Mouse (Mus musculus): Measurements from ENCODE around the gene Gipc3.
A peak's percentile ranks its signal among the peaks of the same experiment; 100 is the strongest.

The Gipc3 gene

DNA sequence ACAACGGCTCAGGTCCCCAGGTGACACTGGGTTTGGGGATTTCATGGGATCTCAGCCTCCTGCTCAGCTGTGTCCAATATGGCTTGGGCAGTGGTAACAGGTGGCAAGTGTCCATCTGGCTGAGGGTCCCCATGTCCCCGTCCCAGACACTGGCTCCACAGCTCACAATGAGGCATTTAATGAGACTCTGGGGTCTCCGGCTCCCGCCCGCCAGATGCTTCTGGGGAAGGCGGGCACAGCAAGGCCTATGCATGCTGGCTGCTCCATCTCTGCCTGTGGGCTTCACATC lies 24.1 kb upstream of the Gipc3 start:
- DNase-seq (ENCODE audit: low spot score in 2 of 2) = no peak

DNA sequence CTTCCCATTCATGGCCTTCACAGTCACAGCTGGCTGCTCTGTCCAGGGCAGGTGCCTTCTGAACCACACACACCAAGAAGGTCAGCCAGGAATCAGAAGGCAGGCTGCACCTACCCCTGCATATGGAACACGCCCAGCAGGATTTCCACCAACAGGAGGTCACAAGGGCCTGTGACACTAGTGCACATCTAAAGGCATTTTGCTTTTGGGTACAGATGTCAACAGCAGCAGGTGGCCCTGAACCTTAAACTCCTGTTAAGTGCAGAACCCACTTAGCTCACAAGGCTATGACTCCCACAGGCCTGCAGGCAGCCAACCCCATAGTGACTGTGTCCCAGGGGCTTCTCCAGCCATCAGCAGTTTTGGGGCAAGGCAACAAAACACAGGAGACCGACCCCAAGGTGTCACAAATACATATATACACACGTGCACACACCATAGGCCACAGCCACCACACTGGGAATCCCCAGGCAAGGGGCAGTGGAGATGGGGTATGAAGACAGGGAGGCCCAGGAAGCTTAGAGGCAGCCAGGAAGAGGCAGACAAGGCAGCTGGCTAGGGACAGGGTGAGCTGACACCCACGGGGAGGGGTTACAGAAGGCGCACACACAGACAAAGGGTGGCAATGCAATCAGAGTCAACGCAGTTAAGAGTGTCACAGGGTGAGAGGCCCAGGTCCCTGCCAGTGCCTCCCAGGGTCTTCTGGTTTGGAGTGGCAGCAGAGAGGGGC lies 23.6 kb upstream of the Gipc3 start:
- DNase-seq (ENCODE audit: low spot score in 2 of 2) = no peak

DNA sequence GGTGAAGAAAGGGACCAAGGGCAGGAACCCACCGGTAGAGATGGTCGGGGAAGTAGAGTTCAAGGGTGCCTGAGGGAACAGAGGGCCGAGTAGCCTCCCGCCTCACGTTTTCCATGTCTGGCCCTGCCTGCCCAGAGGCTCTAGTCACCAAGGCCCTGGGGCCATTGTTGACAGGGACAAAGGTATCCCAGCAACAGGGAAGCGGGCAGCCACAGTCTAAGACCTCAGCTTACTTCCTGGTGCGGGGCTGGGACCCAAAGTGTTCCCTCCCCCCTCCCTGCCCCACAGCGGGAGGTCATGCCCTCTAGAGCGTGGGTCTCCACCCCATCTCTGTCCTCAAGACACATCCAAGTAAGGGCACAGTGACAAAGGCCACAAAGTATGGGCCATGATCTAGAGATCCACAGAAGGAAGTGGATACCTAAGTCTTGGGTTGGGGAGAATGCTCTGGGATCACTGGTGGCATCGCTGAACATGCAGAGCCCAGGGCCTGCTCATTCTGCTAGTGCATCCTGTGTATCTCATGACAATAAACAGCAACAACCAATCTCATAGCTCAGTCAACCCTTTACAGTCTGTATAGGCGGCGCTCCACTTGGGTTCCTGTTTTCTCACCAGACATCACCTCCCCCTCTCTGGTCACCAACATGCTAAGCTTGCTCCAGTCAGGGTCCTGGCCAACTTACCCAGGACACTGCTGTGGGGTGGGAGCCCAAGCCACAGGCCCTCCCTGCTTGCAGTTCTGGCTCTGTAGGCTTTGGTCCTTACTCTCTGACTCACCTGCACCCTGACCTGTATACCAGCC lies 22.8 kb upstream of the Gipc3 start, which contains the start of gene 4930404N11Rik:
Gene 4930404N11Rik, minus strand, starts transcription at position 145 of the 805 bp plus-strand sequence.
- DNase-seq (ENCODE audit: low spot score in 2 of 2) = no peak

DNA sequence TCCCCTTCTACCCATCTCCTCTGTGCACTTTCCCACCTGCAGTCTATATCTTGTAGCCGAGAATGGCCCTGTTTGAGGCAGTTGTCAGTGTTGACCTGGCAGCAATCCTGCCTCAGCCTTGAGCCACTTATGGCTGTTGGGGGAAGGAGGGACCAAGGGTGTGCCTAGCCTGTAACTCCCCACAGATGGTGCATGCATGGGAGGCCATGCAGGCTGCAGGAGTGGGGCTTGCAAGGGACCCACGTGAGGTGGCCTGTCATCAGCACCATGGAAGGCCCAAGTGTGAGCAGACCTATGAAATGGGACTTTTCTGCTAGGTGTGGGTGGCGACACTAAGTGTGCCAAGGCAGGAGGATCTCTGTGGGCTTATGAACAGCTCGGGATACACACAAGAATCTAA lies 22.0 kb upstream of the Gipc3 start:
- no peak for DNase-seq (ENCODE audit: low spot score in 2 of 2)

DNA sequence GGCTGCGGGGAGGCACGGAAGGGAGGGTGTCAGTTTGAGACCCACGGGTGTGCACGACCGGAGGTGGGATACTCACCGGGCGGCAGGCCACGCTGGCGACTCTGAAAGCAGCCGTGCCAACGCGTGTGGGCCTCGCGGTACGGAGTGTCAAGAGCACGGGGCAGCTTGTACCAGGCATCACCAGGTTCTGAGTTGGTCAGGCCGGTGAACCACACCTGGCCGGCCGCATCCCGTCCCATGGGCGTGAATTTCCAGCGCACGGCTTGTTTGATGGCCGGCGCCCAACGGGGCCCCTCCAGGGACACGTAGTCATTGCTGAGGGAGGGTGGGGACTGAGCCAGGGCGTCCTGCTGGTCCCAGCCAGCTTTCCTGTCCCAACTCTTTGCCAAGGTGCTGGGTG lies 21.6 kb upstream of the Gipc3 start:
- DNase-seq (ENCODE audit: low spot score in 2 of 2) = no peak

DNA sequence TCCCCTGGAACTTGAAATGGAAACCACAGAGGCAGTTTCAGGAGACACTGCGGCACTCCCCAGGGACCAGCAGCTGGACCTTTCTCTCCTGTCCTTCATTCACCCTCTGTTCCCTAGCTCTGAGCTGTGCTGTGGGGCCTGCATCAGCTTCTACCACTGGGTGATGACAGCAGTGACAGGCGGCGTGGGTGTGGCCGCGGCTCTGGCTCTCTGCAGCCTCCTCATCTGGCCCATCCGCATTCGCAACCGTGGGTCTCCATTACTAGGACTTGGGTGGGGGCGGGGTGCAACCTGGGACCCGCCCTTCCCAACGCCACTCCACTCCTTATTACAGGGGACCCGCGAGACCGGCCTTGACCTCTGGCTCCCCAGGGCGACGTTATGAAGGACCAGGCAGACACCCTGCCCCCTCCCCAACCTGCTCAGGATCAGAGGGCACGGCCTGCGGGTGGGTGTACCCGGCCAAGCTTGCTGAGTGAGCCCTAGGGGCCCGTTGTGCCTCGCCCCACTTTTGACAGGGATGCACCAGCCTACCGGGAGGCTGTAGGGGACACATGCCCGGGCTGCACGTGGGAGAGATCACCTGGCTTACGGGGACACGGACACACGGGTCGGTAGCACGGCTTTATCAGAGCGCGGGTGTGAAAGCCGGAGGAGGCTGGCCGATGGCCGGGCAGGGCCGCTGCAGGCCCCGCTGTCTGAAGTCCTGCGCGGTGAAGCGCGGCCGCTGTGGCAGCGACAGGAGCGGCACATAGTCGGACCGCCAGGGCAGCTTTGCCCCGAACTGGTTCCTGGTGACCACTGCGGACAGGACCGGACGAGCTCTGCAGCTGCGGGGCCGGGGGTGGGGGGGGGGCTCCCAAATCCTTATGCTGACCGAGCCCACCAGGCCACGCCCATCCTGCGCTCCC lies 20.6 kb upstream of the Gipc3 start:
- DNase-seq (ENCODE audit: low spot score in 2 of 2) = no peak

DNA sequence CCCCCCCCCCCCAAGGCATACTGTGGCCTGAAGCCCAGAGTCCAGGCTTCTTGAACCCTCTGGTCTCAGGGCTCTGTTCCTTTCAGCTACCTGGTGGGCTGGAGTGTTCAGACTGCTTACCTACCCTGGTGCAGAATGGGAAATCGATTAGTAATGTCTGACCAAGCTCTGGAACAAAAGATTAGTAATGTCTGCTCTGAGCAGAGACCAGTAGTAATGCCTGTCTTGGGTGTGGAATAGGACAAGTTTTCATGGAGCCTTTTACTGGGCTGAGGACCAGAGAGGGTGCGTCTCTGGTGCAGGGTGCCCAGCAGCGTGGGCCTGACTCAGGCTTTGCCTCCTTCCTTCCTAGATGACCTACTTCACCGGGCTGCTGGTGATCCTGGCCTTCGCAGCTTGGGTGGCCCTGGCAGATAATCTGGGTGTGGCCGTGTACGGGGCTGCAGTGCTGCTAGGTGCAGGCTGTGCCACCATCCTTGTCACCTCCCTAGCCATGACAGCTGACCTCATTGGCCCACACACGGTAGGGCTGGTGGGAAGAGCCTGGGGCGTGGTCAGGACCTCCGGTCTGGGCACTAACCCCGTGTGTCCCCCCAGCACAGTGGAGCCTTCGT lies 19.4 kb upstream of the Gipc3 start:
- DNase-seq (ENCODE audit: low spot score in 2 of 2) = no peak

DNA sequence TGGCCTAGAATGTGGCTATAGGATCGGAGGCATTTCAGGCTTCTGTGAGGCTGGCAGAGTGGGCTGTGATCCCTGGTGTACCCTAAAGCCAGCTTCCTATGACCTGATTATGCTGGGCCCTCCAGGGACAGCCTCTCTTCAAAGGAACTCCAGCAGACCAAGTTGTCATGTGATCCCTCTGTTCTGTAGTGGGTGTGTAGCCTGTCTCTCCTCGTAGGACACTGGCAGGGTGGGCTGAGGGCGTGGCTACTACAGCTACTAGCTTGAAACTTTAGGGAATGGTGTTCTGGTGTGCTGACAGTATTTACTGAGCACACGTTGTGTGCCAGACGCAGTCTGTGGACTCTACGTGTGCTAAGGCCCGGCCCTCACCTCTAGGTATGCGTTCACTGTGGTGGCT lies 17.7 kb upstream of the Gipc3 start:
- DNase-seq (ENCODE audit: low spot score in 2 of 2) = no peak

DNA sequence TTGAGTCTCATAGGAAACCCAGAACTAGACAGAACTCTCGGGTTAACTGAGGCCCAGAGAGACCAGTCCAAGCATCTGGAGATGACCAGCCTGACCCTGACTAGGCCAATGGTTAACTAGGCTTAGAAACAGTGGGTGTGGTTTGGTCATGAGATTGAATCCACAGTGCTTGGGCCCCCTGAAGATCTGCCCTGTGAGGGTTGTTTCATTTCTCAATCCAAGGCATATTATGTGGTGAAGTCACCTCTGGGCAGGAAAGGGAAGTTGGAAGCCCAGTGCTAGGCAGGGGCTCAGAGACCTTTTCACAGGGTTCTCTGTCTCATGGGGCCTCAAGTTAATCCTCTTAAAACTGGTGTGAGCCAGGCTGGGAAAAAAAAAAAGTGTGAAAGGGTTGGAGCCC lies 15.8 kb upstream of the Gipc3 start:
- no peak for DNase-seq (ENCODE audit: low spot score in 2 of 2)

DNA sequence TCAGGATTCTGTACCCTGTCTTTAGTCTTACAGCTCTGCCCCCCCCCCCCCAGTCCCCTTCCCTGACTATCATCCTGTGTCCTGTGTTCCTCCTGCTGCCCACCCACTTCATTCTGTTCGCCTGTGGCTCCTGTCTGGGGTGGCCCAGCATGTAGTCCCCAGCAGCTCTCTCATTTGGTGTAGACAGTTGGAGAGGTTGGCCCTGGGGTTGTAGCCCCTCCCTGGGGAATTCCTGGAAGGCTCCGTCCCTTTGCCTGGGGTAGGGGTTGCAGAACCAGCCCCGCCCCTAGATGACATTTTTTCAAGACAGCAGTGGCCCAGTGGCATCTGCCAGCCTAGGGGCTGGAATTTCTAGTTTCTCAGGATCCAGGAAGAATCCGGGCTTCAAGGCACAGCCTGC lies 15.1 kb upstream of the Gipc3 start:
- no peak for DNase-seq (ENCODE audit: low spot score in 2 of 2)

DNA sequence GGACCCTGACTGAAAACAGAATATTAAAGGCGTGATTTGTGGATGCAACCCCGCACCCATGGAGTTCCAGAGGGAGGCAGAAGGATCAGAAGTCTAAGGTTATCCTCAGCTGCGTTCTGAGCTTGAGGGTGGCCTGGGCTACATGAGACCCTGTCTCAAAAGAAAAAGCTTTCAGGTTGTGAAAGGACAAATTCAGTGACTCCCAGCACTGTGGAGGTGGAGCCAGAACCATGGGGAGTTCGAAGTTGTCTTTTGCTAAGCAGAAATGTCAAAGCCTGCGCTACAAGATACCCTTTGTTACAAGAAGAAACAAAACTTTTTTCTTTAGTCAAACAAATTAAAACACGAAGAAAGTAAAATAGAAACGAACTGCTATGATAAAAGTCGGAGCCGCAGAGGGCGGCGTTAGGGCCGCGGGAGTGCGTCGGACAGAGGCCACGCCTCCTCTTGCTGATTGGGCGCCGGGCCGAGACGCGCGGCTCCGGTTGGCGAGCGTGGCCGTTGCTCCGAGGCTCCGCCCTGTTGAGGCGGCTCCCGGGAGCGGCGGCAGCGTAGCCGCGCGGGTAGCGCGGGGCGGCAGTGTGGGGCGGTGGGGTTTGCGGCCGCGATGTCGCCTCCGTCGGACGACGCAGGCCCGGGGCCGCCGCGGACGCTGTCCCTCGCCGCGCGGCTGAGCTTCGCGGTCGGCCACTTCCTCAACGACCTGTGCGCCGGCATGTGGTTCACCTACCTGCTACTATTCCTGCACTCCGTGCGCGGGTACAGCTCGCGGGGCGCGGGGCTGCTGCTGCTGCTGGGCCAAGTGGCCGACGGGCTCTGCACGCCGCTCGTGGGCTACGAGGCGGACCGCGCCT lies 14.2 kb upstream of the Gipc3 start, which contains the start of gene Mfsd12:
Gene Mfsd12, plus strand, starts transcription at position 501 of the 854 bp plus-strand sequence.
- DNase-seq (ENCODE audit: low spot score in 2 of 2) = peak; percentile 95 to 96

DNA sequence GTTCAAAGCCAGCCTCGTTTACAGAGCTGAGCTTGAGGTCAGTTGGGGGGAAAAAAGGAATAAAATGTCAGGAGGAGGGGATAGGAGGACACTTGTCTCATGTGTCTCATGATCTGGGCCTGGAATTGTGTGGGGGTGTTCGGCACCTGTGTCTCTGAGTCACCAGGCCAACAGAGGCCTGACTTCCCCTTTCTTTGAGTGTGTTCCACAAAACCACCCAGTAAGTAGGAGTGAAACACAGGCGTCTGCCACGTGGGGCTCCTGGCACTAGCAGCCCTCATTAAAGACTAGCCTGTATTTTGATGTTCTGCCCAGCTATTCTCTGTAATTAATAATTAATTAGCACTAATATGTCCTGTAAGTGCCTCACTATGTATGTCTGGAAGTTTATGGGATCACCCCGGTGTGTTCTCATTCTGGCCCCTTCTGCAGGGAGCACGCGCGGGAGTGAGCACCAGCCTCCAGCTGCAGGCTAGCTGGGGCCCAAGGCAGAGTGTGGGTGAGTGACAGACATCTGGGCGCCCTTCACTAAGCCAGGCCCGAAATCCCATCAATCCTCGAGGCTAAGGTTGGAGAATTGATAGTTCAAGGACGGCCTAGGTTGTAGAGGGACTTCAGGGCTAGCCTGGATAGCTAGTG lies 13.4 kb upstream of the Gipc3 start:
- DNase-seq (ENCODE audit: low spot score in 2 of 2) = peak in 1 of 2 experiments; percentile 52

DNA sequence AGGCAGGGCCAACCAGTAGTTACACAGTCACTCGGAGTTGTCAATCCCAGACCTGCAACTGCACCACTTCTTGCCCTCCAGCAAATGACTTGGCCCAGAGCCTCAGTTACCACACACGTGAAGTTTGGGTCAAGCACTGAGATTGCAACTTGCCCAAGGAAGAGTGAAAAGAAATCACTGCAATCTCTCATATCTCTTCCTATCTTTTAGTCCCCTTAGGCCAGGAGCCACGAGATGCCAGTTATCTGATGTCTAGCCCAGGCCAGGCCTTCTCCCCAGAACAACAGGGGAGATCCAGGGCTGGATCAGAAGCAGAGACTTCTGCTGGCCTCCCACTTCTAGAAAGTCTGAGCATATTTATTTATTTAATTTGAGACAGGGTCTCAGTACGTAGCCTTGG lies 12.5 kb upstream of the Gipc3 start:
- DNase-seq (ENCODE audit: low spot score in 2 of 2) = no peak

DNA sequence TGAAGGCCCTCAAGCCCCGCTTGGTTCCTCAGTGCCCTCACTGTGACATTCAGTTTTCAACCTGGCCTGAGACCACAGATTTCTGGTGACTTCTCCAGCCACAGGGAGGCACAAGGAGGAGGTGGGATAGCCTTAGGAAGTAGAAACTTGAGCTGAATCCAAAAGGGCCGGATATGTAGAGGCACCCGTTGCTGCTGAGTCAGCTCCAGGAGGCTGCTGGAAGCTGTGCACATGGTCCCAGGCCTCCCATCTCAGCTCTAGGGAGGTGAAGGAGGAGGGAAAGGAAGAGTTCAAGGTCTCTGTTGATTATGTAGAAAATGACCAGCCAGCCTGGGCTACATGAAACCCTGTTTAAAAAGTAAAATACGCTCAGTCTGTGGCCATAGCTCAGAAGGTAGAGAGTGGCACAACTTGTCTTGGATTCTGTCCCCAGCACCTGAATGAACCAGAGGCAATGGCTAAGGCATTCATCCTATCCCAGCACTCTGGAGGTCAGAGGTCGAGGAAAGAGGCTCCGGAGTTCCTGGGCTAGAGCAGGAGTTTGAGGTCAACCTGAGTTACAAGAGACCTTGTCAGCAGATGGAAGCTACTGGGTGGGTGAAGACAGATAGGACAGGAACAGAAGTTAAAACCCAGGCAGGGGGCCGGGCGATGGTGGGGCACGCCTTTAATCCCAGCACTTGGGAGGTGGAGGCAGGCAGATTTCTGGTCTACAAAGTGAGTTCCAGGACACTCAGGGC lies 11.8 kb upstream of the Gipc3 start:
- peak in 1 of 2 experiments; percentile 34 for DNase-seq (ENCODE audit: low spot score in 2 of 2)

DNA sequence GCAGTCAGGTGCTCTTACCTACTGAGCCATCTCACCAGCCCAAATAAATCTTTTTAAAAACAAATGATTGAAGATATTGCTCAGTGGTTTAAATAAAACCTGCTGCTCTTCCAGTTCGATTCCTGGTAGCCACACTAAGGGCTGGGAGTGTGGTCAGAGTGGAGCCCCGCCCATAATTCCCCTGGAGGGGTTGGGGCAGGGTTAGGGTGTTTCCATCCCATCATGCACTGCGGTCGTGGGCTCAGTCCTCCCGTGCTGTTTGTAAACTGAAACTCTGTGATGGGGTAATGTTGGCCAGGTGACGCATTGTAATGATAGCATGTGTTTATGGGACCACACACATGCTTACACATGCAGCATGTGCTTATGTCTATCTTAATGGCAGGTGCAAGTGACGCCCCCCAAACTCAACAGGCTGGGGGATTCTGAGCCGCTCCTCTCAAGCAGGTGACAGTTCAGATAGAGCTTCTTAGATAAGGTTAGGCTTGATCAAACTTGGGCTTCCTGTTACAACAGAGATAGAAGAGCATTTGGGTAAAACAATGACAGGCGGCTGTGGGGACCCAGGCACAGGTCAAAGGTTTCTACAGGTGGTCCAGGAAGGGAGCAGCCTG lies 8.7 kb upstream of the Gipc3 start:
- no peak for DNase-seq (ENCODE audit: low spot score in 2 of 2)

DNA sequence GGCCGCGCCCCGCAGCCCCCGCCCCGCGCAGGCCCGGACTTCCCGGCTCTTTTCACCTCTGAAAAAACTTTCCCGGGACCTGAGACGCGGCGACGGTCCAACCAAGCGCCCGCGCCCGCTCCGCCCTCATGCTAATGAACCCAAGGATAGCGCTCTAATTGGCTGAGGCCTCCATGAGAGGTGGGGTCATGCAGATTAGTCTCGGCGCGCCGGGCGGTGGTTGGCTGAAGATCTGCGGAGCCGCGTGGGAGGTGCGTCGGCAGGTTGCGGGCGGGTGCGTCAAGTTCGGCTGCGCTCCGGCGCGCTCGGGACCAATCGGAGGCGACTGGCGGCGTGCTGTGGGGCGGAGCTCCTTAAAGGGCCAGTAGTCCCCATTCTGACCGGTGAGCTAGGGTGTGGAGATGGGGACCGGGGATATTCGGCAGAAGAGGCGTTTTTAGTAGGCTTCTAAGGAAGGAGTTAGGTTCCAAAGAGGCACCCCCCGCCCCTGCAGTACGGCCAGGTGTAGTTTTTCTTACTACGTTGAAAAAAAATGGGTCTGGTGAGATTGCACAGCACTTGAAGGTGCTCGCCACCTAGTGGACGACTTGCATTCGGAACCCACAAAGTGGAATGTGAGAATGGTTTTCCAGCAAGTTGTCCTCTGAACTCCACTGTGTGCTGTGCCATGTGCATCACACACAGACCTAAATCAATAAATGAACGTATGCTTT lies 7.4 kb upstream of the Gipc3 start, which contains the start of gene Hmg20b:
Gene Hmg20b, minus strand, starts transcription at position 130 of the 713 bp plus-strand sequence.
- peak; percentile 100 for DNase-seq (ENCODE audit: low spot score in 2 of 2)

DNA sequence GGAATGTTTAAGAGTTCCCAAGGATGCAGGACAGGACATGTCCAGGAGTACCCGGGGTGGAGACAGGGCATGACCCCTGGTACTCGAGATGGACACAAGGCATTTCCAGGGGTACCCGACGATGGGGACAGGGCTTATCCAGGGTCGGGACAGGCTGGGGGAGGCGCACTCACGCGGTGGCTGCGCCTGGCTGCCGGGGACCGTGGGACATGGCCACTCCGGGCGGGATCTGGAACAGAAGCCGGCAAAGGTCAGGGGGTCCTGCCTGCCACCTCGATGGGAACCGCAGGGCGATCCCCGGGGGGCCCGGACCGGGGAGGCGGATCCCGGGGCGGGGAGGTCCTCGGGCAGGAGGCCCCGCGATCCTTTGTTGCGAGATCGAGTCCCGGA lies 6.9 kb upstream of the Gipc3 start:
- no peak for DNase-seq (ENCODE audit: low spot score in 2 of 2)

DNA sequence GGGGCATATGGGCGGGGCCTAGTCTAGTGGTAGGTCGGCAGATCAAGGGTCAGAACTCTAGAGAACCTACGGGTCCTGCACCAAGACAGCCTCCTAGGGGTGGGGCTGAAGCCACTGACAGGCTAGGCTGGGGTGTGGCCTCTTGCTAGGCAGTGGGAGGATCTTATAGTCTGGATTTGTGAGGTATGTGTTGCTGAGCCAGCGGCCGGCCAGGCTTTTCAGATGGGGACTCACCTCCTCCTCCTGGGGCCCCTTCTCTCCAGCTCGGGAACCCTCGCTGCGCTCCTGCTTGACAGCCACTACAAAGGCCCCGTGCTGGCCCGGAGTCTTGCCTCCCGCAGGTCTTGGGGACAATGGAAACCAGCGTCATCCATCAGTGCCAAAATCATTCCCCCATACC lies 6.1 kb upstream of the Gipc3 start:
- DNase-seq (ENCODE audit: low spot score in 2 of 2) = no peak
